Mouse (Mus musculus): Measurements from ENCODE around the gene Wipi1. TPM values are rescaled to one million over a fixed set of nuclear protein-coding genes. Genes with fewer than 3 reads are reported as not detected.

Wipi1 gene
- polyA plus RNA-seq, 1 experiment from 2014 or later: 9.6 TPM

DNA sequence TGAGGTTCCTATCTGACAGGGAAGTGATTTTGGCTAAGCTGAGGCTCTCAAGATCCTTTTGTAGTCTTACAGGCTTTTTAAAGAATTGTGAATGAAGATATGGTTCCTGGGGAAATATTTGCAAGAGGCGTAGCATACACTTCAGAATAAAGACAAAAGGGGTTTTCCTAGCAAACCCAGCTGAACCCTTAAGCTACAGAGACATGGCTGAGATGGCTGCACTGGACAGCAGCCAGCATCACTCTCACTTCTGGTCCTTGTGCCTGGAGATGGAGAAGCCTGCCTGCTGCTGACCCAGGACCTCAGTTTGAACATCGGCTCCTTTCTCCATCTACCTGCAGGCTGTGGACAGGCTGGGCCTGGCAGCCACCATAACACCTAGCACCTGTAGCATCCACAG lies 37.2 kb downstream of the Wipi1 start:
- 92% methylated on average over 2 of the region's 2 CpGs for WGBS
- Histone ChIP-seq H3K4me3 (ENCODE audit: low read depth, low read length) (no peak overlapping the region), H3K4me1 (ENCODE audit: control insufficient read depth, insufficient read depth, low read length) (no peaks in the 10 kb centered on the region), H3K4me2 (ENCODE audit: low read depth, low read length) (no peak overlapping the region), H3K27me3 (ENCODE audit: control insufficient read depth, insufficient read depth, low read length) (no peaks in the 10 kb centered on the region), H3K27ac (ENCODE audit: low read depth, low read length) (no peak overlapping the region), H3K9me3 (ENCODE audit: control insufficient read depth, low read length) (no peaks in the 10 kb centered on the region), H3K36me3 (ENCODE audit: control insufficient read depth, insufficient read depth, low read length) (no peaks in the 10 kb centered on the region), H3K9ac (replicated peaks; ENCODE audit: low read depth, low read length) (no peak overlapping the region)
- ATAC-seq (ENCODE audit: low read depth): no peak

- no peaks in the 10 kb centered on the region for H3K36me3 ChIP-seq (ENCODE audit: control insufficient read depth, insufficient read depth, low read length)
- no peaks in the 10 kb centered on the region for H3K4me1 ChIP-seq (ENCODE audit: control insufficient read depth, insufficient read depth, low read length)
- H3K9me3 ChIP-seq (ENCODE audit: control insufficient read depth, low read length): no peaks in the 10 kb centered on the region
- no peak overlapping the region for H3K9ac ChIP-seq (replicated peaks; ENCODE audit: low read depth, low read length)
- no peak for ATAC-seq (ENCODE audit: low read depth)
- H3K4me3 ChIP-seq (ENCODE audit: low read depth, low read length): no peak overlapping the region
- no peaks in the 10 kb centered on the region for H3K27me3 ChIP-seq (ENCODE audit: control insufficient read depth, insufficient read depth, low read length)
- WGBS: 91% methylated on average over 11 of the region's 11 CpGs
- H3K27ac ChIP-seq (ENCODE audit: low read depth, low read length): no peak overlapping the region
- no peak overlapping the region for H3K4me2 ChIP-seq (ENCODE audit: low read depth, low read length)
Observed at GRCm38 (mm10) chr11:109572051-109572450, 39.7 kb downstream of the Wipi1 start.

DNA sequence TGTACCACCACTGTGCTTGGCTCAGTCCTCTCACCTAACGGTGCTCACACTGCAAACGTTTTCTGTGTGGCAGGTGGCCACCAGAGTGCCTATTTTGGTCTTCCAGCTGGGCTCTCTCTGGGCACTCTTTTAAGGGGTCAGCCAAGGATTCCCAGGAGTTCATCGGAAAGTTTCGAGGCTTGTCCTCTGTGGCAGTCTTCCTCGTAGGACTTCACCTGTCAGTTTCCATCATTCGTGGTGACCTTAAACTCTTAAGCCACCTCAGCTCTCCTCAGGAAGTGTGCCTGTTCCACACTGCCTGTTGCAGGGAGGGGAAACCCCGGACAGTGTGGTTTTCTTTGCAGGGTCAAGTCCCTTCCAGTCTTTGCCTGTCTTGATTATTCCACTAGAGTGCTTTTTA lies 42.0 kb downstream of the Wipi1 start:
- no peak overlapping the region for H3K27ac ChIP-seq (ENCODE audit: low read depth, low read length)
- no peaks in the 10 kb centered on the region for H3K9me3 ChIP-seq (ENCODE audit: control insufficient read depth, low read length)
- H3K4me2 ChIP-seq (ENCODE audit: low read depth, low read length): no peak overlapping the region
- no peak overlapping the region for H3K9ac ChIP-seq (replicated peaks; ENCODE audit: low read depth, low read length)
- WGBS: 77% methylated on average over 7 of the region's 7 CpGs
- H3K36me3 ChIP-seq (ENCODE audit: control insufficient read depth, insufficient read depth, low read length): no peaks in the 10 kb centered on the region
- H3K4me1 ChIP-seq (ENCODE audit: control insufficient read depth, insufficient read depth, low read length): no peaks in the 10 kb centered on the region
- no peaks in the 10 kb centered on the region for H3K27me3 ChIP-seq (ENCODE audit: control insufficient read depth, insufficient read depth, low read length)
- no peak for ATAC-seq (ENCODE audit: low read depth)
- H3K4me3 ChIP-seq (ENCODE audit: low read depth, low read length): no peak overlapping the region

DNA sequence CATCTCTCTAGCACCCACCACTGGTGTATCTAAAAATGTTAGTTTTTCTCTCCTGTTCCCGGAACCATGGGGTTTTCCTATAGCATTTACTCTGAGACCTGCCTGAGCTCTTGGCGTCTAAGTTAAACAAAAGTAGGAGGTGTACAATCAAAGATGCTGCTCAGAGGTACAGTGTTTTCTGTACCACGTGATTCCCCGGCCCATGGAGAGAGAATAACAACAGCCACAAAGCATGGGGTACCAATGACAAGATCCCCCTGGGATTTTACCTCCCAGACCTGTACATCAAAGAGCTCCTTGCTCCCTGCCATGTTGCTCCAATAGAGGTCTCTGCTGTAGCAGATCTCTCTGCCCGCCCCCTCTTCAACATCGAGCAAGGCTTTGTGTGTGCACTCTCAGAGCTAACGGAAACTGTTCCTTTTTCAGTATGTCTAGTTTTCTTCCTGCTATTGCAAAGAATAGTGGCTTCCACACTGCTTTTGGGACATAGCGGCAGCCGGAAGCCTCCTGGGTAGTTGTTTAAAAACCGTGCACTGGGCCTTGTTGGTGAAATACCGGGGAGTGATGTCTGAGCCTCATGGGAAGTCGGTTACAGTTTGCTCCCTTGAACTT lies 42.7 kb downstream of the Wipi1 start:
- Histone ChIP-seq H3K4me1 (ENCODE audit: control insufficient read depth, insufficient read depth, low read length) (no peaks in the 10 kb centered on the region), H3K4me3 (ENCODE audit: low read depth, low read length) (no peak overlapping the region), H3K27me3 (ENCODE audit: control insufficient read depth, insufficient read depth, low read length) (no peaks in the 10 kb centered on the region), H3K27ac (ENCODE audit: low read depth, low read length) (no peak overlapping the region), H3K36me3 (ENCODE audit: control insufficient read depth, insufficient read depth, low read length) (no peaks in the 10 kb centered on the region), H3K9me3 (ENCODE audit: control insufficient read depth, low read length) (no peaks in the 10 kb centered on the region), H3K4me2 (ENCODE audit: low read depth, low read length) (no peak overlapping the region), H3K9ac (replicated peaks; ENCODE audit: low read depth, low read length) (no peak overlapping the region)
- 65% methylated on average over 12 of the region's 12 CpGs for WGBS
- ATAC-seq (ENCODE audit: low read depth): no peak

GRCm38 (mm10) chr11:109564466-109565214 lies 47.1 kb downstream of the Wipi1 start:
- Histone ChIP-seq H3K9ac (replicated peaks; ENCODE audit: low read depth, low read length) (no peak overlapping the region), H3K4me3 (ENCODE audit: low read depth, low read length) (no peak overlapping the region), H3K27me3 (ENCODE audit: control insufficient read depth, insufficient read depth, low read length) (no peaks in the 10 kb centered on the region), H3K4me2 (ENCODE audit: low read depth, low read length) (no peak overlapping the region), H3K36me3 (ENCODE audit: control insufficient read depth, insufficient read depth, low read length) (no peaks in the 10 kb centered on the region), H3K9me3 (ENCODE audit: control insufficient read depth, low read length) (no peaks in the 10 kb centered on the region), H3K4me1 (ENCODE audit: control insufficient read depth, insufficient read depth, low read length) (no peaks in the 10 kb centered on the region), H3K27ac (ENCODE audit: low read depth, low read length) (no peak overlapping the region)
- 76% methylated on average over 15 of the region's 15 CpGs for WGBS
- ATAC-seq (ENCODE audit: low read depth): no peak

GRCm38 (mm10) chr11:109563708-109564107 lies 48.1 kb downstream of the Wipi1 start:
- no peak overlapping the region for H3K9ac ChIP-seq (replicated peaks; ENCODE audit: low read depth, low read length)
- no peaks in the 10 kb centered on the region for H3K36me3 ChIP-seq (ENCODE audit: control insufficient read depth, insufficient read depth, low read length)
- no peaks in the 10 kb centered on the region for H3K27me3 ChIP-seq (ENCODE audit: control insufficient read depth, insufficient read depth, low read length)
- H3K4me1 ChIP-seq (ENCODE audit: control insufficient read depth, insufficient read depth, low read length): no peaks in the 10 kb centered on the region
- H3K4me3 ChIP-seq (ENCODE audit: low read depth, low read length): no peak overlapping the region
- no peak overlapping the region for H3K4me2 ChIP-seq (ENCODE audit: low read depth, low read length)
- 95% methylated on average over 4 of the region's 4 CpGs for WGBS
- no peak overlapping the region for H3K27ac ChIP-seq (ENCODE audit: low read depth, low read length)
- ATAC-seq (ENCODE audit: low read depth): no peak
- no peaks in the 10 kb centered on the region for H3K9me3 ChIP-seq (ENCODE audit: control insufficient read depth, low read length)

DNA sequence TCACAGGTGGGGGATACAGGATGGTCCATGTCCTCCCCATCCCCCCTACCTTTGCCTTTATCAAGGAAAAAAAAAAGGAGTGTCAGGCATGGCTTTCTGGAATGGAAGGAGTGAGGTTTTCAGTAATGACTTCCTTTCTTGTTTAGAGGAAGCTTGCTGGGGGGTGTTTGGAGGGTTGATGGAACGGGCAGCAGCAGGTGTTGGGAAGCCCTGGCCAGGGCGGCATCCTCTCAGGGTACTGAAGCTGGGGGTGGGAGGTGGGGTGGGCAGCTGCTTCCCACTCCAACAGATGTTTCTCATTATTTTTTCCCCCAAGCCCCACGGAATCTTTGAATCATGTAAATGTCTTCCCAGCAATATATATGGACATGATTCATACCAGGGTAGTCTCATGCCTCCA lies 50.3 kb downstream of the Wipi1 start:
- ATAC-seq (ENCODE audit: low read depth): no peak
- Histone ChIP-seq H3K4me3 (ENCODE audit: low read depth, low read length) (no peak overlapping the region), H3K9me3 (ENCODE audit: control insufficient read depth, low read length) (no peaks in the 10 kb centered on the region), H3K27me3 (ENCODE audit: control insufficient read depth, insufficient read depth, low read length) (no peaks in the 10 kb centered on the region), H3K4me1 (ENCODE audit: control insufficient read depth, insufficient read depth, low read length) (no peaks in the 10 kb centered on the region), H3K9ac (replicated peaks; ENCODE audit: low read depth, low read length) (no peak overlapping the region), H3K36me3 (ENCODE audit: control insufficient read depth, insufficient read depth, low read length) (no peaks in the 10 kb centered on the region), H3K27ac (ENCODE audit: low read depth, low read length) (no peak overlapping the region), H3K4me2 (ENCODE audit: low read depth, low read length) (no peak overlapping the region)
- 65% methylated on average over 3 of the region's 3 CpGs for WGBS

DNA sequence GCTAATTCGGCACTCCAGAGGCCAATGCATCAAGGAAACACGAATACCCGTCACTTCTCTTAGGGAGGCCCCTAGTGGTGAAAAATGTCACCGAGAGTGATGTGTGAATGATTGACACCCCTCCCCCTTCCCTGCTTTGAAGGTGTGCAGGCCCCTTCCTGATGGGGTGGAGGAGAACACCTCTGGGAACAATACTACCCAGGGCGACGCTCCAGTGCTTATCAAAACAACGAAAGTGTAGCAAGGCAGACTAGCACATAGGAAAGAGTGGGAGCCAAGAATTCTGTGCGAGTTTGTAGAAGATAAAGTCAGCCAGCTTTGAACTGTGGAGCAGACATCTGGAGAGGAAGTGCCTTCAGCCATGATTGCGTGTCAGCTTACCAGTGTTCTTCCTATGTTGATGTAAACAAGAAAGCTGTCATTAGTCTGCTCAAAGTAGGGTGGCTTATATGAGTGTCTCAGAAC lies 50.9 kb downstream of the Wipi1 start:
- WGBS: 46% methylated on average over 9 of the region's 9 CpGs
- Histone ChIP-seq H3K4me1 (ENCODE audit: control insufficient read depth, insufficient read depth, low read length) (no peaks in the 10 kb centered on the region), H3K36me3 (ENCODE audit: control insufficient read depth, insufficient read depth, low read length) (no peaks in the 10 kb centered on the region), H3K9me3 (ENCODE audit: control insufficient read depth, low read length) (no peaks in the 10 kb centered on the region), H3K9ac (replicated peaks; ENCODE audit: low read depth, low read length) (no peak overlapping the region), H3K4me2 (ENCODE audit: low read depth, low read length) (no peak overlapping the region), H3K27me3 (ENCODE audit: control insufficient read depth, insufficient read depth, low read length) (no peaks in the 10 kb centered on the region), H3K4me3 (ENCODE audit: low read depth, low read length) (no peak overlapping the region), H3K27ac (ENCODE audit: low read depth, low read length) (no peak overlapping the region)
- no peak for ATAC-seq (ENCODE audit: low read depth)

DNA sequence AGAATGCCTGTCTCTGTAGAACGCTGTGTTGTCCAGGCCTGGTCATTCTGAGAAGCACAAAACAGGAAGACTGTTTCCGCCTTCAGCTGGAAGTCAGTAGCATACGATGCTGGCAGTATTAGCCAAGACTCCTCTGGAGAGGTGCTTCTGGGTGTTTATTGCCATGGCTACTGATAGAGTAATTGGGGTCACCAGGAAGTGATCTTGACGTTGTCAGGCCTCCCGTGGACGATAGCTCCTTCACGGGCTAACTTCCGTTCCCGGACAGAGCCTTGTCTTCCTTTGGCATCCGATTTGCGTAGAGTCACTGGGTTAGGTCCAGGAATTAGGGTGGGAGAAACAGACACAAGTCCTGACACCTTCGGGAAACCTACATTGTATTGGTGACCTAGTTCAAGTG lies 52.5 kb downstream of the Wipi1 start:
- 91% methylated on average over 12 of the region's 12 CpGs for WGBS
- Histone ChIP-seq H3K9ac (replicated peaks; ENCODE audit: low read depth, low read length) (no peak overlapping the region), H3K27me3 (ENCODE audit: control insufficient read depth, insufficient read depth, low read length) (no peaks in the 10 kb centered on the region), H3K4me2 (ENCODE audit: low read depth, low read length) (no peak overlapping the region), H3K9me3 (ENCODE audit: control insufficient read depth, low read length) (no peaks in the 10 kb centered on the region), H3K36me3 (ENCODE audit: control insufficient read depth, insufficient read depth, low read length) (no peaks in the 10 kb centered on the region), H3K27ac (ENCODE audit: low read depth, low read length) (no peak overlapping the region), H3K4me3 (ENCODE audit: low read depth, low read length) (no peak overlapping the region), H3K4me1 (ENCODE audit: control insufficient read depth, insufficient read depth, low read length) (no peaks in the 10 kb centered on the region)
- ATAC-seq (ENCODE audit: low read depth): no peak
